Mouse (Mus musculus): ENCODE measurements around the gene Rtel1.
"Not testable (repeated sequence)": the region's sequence is repeated elsewhere in the genome, so short reads cannot be mapped to it uniquely, and the experiment has no call there.

Gene Rtel1

GRCm38 (mm10) chr2:181319248-181320102 is at the start of gene Rtel1:
TSS of gene Rtel1 (plus strand) at chr2:181319739.
- in situ Hi-C loops (cut with MseI, MboI) = no loop called here

GRCm38 (mm10) chr2:181272092-181272491 is 47.4 kb upstream of the Rtel1 start:
- in situ Hi-C loops (cut with MseI, MboI) = no loop called here

DNA sequence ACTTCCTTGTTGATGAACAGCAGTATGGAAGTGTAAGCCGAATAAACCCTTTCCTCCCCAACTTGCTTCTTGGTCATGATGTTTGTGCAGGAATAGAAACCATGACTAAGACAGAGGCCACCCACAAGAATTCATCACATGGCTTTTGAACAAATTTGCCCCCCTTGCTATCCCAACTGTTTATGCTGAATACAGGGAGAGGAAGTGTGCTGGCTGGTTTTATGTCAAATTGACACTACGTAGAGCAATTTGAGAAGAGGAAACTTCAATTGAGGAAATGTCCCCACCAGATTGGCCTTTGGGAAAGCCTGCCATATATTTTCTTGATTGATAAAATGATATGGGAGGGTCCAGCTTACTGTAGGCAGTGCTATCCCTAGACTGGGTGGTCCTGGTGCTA is 45.7 kb upstream of the Rtel1 start:
- in situ Hi-C loops (cut with MseI, MboI) = no loop called here

- in situ Hi-C loops (cut with MseI, MboI) = no loop called here
These were observed 44.9 kb upstream of the Rtel1 start for GRCm38 (mm10) chr2:181274639-181275038.

DNA sequence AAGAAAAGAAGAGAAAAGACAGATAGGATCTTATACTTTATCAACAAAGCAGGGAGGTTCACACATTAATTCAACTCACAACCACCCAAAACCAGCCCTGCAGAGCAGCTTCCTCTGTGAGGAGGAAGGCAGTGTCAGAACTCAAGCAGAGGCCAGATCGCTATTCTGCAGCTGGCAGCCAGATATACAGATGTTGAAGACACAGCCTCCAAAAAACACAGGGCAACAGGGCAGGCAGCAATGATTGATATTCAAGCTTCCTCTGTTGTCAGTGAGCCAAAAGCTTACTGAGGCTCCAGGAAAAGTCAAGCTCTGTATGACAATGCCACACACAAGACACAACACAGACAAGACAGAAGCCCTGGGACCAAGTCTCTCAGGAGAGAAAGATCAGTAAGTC is 42.8 kb upstream of the Rtel1 start:
- in situ Hi-C loops (cut with MseI, MboI) = no loop called here

GRCm38 (mm10) chr2:181277866-181278265 is 41.7 kb upstream of the Rtel1 start:
- in situ Hi-C loops (cut with MseI, MboI) = no loop called here

- in situ Hi-C loops (cut with MseI, MboI) = no loop called here
These were observed 39.6 kb upstream of the Rtel1 start for GRCm38 (mm10) chr2:181279968-181280367.

DNA sequence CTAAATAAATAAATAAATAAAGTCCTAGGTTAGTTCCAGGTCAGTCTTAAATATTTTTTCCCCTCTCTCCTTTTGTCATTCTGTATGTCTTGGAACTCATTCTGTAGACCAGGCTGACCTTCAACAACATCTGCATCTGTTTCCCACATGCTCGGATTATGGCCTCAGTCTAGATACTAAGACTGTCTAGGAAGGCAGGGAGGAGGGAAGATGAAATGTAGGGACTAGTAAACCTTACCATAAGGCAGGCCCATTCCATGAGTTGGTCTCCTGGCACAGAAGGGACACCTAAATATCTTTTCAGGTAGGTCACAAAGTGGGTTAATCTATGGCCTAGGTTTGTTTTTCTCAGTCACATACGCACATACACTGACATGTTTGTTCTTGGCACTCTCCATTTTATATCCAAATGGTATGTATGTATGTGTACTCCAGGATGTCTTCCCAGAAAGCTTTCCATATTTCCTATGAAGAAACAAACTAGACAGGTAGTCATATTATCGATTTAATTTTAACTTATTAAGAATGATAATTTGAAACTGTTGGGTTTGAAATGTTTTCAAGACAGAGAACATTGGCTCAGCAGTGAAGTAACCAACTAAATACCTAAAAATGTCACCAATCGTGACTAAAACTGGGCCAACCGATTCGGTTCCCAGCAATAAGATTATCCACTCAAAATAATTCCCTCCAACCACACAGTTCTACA is 32.8 kb upstream of the Rtel1 start:
- in situ Hi-C loops (cut with MseI, MboI) = no loop called here

GRCm38 (mm10) chr2:181287338-181287957 is 32.1 kb upstream of the Rtel1 start:
- in situ Hi-C loops (cut with MseI, MboI) = no loop called here

- in situ Hi-C loops (cut with MseI, MboI) = not testable (repeated sequence)
These were observed 31.6 kb upstream of the Rtel1 start, which contains the start of gene Gmeb2 for GRCm38 (mm10) chr2:181287958-181288350. TSS of gene Gmeb2 (minus strand) at chr2:181288035.

DNA sequence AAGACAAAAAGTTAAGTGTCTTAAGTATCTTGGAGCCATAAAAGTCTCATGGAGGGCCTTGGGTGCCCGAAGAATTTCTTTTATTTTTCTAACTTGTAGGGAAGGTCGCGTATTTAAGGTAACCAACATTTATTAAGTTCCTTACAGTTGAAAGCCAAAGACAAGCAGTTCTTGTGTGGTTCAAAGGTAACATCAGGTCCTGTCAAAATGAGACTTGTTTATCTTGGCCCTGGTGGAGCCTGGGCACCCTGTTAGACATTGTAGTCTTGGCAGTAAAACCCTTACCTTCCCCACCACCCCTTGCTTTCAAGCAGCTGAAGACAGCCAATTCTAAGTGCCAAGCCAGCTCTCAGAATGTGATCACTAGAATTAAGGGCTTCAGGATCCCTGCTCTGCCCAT is 30.8 kb upstream of the Rtel1 start:
- in situ Hi-C loops (cut with MseI, MboI) = no loop called here

DNA sequence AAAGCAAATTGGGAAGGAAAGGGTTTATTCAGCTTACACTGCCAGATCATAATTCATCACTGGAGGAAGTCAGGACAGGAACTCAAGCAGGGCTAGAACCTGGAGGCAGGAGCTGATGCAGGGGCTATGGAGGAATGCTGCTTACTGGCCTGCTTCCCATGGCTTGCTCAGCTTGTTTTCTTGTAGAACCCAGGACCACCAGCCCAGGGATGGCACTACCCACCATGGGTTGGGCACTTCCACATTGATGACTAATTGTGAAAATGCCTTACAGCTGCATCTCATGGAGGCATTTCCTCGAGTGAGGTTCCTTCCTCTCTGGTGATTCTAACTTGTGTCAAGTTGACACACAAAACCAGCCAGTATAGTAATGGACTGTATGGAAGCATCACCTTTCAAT is 28.6 kb upstream of the Rtel1 start:
- in situ Hi-C loops (cut with MseI, MboI) = no loop called here

DNA sequence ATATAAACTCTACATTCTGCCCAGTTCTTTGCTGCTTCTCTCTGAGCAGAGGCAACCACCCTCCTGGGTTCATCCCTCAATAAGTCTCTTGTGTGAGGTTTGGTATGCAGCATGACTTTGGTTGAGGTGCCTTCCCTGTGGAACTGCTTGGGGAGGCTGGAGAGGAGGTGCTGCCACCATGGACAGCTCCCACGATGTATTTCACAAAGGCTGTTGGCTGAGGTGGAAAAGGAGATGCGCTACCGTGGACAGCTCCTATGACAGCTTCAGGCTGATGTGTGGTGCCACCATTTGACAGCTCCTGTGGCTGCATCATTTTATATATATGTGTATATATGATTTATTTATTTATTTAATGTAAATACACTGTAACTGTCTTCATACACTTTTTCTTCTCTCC is 17.5 kb upstream of the Rtel1 start:
- in situ Hi-C loops (cut with MseI, MboI) = no loop called here

DNA sequence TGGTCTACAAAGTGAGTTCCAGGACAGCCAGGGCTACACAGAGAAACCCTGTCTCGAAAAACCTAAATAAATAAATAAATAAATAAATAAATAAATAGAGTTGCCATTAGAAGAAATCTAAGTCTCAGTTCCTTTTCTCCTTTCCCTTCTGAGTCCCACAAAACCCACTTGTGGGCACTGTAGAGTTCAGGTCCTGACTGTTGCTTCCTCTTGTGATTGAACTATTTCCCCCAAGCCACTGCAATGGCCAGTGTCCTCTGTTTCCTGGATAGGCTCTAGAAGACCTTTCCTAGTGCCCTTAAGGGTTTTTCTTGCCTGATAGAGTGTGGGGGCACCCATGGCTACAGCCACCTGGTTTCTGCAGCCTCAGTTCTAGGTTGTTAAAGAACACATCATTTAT is 14.6 kb upstream of the Rtel1 start:
- in situ Hi-C loops (cut with MseI, MboI) = no loop called here

DNA sequence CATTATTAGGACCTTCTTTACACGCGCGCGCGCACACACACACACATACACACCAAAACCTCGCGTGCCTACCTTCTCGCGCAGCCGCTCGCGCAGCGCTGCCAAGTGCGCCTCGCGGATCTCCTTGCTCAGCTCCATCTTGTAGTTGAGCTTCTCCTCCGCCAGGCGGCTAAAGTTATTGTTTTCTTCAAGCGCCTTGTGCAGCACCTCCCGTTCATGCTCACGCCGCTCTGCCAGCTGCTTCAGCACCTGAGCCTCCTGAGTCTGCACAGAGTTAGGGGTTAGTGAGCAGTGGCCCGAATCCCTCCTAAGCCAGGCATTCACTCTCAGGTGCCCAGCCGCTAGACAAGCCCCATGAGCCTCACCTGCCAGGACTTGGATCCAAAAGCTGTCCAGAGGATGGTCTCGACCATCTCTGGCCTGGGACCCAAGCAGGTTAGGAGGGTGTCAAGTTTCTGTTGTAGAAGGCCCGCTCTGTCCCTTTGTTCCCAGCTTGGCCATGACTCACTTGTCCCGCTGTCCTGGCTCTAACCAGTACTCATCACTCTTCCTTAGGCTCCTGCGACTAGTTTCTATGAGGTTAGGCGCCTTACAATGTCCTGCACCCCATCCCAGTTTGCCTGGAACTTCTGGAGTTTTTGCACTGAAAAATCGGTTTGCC is 12.3 kb upstream of the Rtel1 start:
- in situ Hi-C loops (cut with MseI, MboI) = no loop called here

DNA sequence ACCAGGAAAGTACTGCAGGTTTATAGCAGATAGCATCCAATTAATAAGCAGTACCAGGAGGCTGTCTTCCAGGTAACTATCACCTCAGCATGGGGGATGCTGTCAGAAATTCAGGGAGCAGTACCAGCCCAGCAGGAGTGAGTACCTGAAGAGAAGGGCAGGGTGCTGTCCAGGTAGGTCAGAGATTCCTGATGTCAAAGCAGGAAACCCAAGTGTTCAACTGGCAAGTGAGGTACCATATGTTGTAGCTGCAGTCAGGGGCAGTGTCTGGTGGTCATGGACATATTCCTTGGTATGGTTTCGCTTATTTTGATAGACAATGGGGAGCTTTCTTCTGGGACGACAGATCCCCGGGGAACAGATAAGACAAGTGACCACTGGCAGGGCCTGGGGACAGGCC is 7.1 kb upstream of the Rtel1 start:
- in situ Hi-C loops (cut with MseI, MboI) = no loop called here

- in situ Hi-C loops (cut with MseI, MboI) = no loop called here
These were observed 6.6 kb upstream of the Rtel1 start for GRCm38 (mm10) chr2:181313006-181313343.

GRCm38 (mm10) chr2:181313344-181314079 is 6.0 kb upstream of the Rtel1 start:
- in situ Hi-C loops (cut with MseI, MboI) = no loop called here

- in situ Hi-C loops (cut with MseI, MboI) = no loop called here
These were observed 5.3 kb upstream of the Rtel1 start, which contains the start of gene Stmn3 for GRCm38 (mm10) chr2:181314080-181314810. TSS of gene Stmn3 (minus strand) at chr2:181314500.

- in situ Hi-C loops (cut with MseI, MboI) = no loop called here
These were observed 562 bp downstream of the Rtel1 start for GRCm38 (mm10) chr2:181320103-181320499.

DNA sequence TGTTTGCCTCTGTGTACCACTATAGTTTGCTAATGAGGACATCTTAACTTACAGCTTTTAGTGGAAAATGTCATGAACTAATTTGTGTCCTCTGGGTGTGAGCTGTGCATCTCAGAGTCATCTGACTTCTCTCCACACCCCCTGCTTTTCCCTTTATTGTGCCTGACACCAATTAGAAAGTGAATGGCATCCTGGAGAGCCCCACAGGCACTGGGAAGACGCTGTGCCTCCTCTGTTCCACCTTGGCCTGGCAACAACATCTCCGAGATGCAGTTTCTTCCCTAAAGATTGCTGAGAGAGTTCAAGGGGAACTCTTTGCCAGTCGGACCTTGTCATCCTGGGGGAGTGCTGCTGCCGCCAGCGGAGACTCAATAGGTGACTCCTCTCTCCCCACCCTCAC is 2.6 kb downstream of the Rtel1 start:
- in situ Hi-C loops (cut with MseI, MboI) = no loop called here

Measured in mouse trophoblast stem cell (cell line).